Mouse (Mus musculus) skeletal muscle tissue, adult 2 months (tissue): ENCODE measurements around the gene Ppara.

Experiments used
- DNase-seq: peaks from one replicate; pipeline ENCODE4 v3.0.0-alpha.2; 2012; ENCODE audit warnings: low read depth, low spot score

Gene Ppara

GRCm38 (mm10) chr15:85705013-85705528 lies 29.7 kb upstream of the Ppara start:
- no peak for DNase-seq

- DNase-seq, result no peak
These were observed 29.0 kb upstream of the Ppara start for GRCm38 (mm10) chr15:85705566-85706332.

GRCm38 (mm10) chr15:85706527-85706926 lies 28.3 kb upstream of the Ppara start:
- DNase-seq, result no peak

DNA sequence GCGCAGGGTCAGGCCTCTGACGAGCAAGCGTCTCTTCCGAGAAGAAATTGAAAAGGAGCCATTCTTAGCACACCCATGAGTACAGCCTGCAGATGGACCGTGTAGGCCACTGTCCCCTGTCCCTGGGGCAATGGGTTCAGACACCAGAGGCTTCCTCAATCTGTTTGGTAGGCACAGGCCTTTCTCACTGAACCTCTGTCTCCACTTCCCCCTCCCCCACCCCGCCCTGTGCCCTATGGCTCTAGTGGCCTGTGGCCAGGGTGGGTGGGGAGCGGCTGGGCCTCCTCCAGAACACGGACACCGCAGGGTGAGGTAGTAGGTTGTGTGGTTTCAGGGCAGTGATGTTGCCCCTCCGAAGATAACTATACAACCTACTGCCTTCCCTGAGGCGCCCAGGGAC lies 27.8 kb upstream of the Ppara start:
- no peak for DNase-seq

DNA sequence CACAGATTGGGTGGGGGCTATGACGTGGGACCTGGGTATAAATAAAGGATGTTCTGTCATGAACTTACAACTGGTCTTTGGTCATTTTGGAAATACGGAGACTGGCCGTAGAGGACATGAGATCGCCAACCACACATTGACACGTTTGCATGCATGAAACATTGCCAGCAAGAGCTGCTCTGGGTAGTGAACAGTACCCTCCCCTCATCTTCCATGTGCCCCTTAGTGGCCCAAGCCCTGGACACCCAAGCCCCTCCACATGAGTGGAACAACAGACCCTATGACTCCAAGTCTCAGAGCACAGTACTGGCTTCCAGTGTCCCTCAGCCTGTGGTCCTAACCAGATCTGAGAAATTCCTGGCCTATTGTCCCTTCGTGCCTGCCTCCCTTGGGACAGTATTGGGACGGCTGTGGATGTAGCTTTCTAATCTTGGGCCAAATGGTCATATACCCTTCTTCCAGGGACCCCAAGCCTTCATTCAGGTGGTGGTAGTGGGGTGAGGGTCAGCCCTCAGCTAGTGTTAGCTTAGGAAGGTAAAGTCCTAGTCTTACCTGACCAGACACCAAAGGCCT lies 27.2 kb upstream of the Ppara start:
- no peak for DNase-seq

GRCm38 (mm10) chr15:85708217-85708616 lies 26.6 kb upstream of the Ppara start:
- no peak for DNase-seq

DNA sequence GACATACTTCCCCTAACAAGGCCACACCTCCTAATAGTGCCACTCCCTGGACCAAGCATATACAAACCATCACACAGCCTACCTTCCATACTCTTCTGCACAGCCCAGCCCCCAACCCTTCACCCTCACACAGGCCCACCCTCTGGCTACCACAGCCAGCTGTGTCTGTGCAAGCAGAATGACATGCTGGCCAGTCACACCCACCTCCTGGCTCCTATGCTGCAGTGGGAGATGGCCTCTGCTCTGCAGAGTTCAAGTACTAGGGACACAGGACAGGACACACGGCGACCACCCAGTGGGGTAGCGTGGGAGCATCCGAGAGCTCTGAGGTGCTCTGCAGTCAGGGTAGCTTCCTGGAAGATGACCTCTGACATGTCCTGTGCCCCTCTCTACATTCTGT lies 25.9 kb upstream of the Ppara start:
- no peak for DNase-seq

GRCm38 (mm10) chr15:85709268-85709973 lies 25.4 kb upstream of the Ppara start:
- DNase-seq, result peak; percentile 84

DNA sequence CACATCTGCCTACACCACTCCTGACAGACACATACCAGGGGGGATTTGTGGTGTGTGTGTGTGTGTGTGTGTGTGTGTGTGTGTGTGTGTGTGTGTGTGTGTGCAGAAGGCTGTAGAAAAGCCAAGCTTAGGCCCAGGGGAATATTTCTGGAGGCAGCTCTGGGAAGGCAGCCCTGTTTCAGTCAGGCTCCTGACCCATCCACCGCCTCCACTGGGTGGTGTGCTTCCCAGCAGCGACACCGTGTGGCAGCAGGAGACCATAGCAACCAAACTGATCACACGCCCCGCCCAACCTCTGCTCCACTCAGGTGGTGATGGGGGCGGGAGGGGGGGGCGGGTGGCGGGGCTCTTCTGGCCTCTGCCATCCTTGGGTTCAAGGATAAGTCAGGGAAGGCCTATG lies 24.6 kb upstream of the Ppara start:
- peak; percentile 82 for DNase-seq

DNA sequence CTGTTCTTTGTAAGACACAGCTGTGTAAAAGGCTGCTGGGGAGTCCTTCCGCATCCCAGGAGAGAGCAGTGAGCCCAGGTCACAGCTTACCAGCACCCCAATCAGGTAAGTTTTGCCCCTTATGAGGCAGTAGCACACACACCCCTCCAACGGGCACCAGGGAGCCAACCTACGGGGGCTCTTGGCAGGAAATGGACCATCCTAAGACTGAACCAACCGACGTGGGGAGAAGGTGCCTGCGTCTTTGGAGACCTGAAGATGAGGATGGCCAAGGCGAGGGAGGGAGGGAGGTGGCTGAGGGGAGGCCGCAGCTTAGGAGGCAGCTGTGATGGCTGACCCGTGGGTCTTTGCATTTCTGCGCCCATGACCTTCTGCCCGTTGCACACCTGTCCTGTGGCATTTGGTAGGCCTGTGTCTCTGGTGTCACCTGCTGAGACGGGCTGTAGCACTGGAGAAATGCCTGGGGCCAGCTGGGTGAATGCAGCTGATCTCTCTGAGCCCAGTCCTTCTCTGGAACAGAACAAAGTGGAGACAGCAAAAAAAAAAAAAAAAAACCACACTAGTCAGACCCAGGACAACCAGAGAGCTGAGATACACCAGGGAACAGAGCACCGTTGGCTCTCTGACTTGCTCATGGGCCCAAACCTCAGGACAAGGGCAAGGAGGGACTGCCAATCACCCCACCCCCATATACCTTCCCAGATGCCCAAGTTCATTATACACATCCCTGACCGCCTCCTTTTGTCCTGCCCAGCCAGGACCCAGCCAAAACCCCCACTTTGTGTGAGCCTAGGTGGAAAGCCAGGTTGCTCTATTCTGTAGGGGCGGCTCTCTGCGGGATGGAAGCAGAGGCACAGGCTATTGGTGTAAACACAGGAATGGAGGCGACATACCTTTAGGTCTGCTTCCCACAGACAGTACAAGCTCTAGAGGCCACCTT lies 23.9 kb upstream of the Ppara start:
- DNase-seq, result no peak

DNA sequence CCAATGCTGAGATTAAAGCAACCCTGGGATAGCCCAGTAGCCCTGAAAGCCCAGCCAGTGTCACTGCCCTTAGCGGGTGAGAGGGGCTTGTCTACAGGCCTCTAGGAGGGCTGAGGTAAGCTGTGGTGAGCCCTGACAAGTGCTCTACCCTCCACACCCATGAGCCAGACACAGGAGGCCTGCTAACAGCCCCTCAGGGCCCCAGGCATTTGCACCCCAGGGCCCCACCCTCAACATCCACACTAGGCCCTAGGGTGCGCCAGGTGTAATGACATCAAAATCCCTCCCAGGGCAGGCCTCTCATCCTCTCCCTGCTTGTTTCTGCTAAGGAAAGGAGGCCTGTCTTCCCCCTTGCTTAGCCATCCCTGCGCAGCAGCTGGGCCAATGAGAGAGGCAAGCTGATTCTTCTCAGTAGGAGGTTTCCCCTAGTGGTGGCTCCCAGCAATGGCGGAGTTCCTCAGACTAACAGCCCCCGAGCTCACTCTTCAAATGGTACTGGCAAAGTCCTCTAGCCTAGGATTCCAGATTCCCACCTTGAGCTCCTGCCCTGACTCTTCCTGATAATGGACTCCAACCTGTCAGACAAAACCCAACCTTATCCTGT lies 22.1 kb upstream of the Ppara start:
- no peak for DNase-seq

- DNase-seq, result no peak
These were observed 21.4 kb upstream of the Ppara start for GRCm38 (mm10) chr15:85713417-85713816.

- no peak for DNase-seq
These were observed 19.7 kb upstream of the Ppara start for GRCm38 (mm10) chr15:85715059-85715458.

DNA sequence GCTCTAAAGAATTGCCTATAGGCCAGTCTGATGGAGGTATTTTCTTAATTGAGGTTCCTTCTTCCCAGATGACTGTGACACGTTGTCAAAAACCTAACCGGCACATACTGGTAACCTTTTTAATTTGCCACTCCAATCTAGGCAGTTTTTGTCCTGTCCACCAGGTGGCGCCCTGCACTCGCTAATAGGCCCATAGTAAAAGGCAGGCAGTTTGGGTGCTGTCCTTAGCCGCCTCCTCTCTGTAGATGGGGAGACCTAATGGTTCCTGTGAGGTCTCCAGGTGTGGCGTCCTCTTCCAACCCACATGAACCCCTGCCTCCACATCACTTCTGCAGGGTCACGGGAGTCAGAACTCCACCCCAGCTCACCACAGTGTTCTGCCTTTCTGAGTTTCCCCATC lies 18.7 kb upstream of the Ppara start:
- peak; percentile 70 for DNase-seq

DNA sequence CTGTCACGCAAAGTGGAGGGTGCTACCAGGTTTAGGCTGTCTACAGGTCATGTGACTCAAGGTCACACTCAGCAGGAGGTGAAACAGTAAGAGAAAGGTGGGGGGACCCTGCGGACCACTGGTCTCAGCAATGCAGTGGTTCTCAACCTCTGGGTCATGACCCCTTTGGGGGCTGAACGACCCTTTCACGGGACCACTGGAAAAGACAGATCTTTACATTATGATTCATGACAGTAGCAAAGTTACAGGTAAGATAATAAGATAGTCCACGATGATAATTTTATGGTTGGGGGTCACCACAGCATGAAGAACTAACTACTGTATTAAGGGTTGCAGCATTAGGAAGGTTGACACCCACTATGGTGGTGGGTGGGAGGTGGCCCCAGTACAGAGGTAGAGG lies 18.2 kb upstream of the Ppara start:
- no peak for DNase-seq

DNA sequence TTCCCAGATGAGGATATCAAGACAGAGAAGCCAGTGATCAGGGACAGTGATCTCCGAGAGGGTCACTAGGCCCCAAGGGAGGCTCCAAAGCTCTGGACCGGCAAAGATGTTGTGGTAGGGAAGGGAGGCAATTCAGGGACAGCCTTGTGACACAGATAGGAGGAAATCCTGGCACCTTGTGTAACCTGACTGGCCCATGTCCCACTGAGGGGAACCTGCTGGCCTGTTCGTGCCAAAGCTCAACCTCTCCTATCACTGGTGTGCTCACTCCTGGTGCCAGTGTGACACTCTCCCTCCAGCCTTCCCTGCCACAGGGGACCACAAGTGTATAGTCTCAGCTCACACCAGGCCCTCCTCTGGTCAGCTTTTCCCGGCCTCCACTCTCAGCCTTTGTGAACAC lies 17.8 kb upstream of the Ppara start:
- no peak for DNase-seq

DNA sequence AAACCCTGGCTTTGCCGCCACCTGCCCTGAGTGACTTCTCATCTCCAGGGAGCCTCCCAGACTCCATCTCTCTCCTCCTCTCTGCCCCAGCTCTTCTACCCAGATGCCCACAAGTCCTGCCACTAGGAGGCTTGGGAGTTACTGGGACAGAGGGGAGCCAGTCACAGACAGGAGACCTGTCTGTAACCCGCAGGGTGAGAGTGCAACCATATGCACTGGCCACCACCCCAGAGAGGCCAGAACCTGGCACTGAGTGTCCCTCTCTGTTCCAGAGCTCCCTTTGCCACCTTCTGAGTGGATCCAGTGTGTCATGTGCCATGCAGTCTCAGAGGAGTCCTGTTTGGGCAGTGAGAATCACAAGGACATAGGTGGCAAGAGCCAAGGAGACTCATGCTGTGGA lies 17.0 kb upstream of the Ppara start:
- DNase-seq, result no peak

DNA sequence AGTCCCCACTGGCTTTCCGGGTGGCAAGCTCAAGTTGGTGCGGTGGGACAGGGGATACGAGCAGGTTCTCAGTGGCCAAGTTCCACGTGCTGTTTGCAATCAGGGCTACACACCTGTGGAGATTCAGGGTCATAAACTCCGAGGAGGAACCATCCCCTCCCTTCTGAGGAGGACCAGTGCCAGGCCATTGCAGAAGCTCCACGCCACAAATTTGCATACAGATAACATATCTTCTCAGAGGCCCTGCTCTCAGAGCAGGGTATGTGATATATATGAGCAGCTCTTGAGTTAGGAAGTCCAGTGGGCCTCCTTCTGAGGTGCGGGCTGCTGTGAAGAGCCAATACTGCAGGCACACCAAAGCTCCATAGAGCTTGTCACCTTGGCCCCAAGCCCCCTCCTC lies 15.8 kb upstream of the Ppara start:
- no peak for DNase-seq

DNA sequence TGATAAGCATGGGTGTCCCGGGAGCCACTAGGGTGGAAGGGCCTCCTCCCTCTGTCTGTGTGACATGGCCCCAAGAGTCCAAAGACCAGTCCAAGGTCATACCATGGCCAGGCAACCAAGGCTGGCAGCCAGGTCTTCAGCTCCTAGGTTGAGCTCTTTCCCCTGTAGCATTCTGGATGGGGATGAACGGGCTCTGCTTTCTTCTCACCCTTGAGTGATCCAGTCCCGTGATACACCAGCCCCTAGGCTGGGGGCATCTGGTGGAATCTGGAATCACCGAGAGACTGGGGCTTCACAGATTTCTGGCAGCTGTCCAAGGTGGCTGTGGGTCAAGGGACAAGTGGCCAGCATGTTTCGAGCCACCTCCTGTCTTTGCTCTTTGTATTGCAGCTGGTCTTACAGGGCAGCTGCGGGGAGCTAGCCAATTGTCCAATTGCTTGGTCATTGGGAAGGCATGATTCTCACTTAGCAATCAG lies 14.4 kb upstream of the Ppara start:
- no peak for DNase-seq

GRCm38 (mm10) chr15:85724271-85725165 lies 10.3 kb upstream of the Ppara start:
- peak; percentile 59 for DNase-seq
